Mouse (Mus musculus) CD8-positive naive resting alpha-beta T cell, adult 57 days (primary cell): Measurements from ENCODE around the gene D630036H23Rik. TPM values are rescaled to one million over a fixed set of nuclear protein-coding genes. Genes with fewer than 3 reads are reported as not detected.

Experiments used
- total RNA-seq: library from RNA; stranded (reverse); gene quantifications from one replicate; pipeline ENCODE4 v1.2.4, GENCODE M21; 2023

Gene D630036H23Rik
- not detected for total RNA-seq

DNA sequence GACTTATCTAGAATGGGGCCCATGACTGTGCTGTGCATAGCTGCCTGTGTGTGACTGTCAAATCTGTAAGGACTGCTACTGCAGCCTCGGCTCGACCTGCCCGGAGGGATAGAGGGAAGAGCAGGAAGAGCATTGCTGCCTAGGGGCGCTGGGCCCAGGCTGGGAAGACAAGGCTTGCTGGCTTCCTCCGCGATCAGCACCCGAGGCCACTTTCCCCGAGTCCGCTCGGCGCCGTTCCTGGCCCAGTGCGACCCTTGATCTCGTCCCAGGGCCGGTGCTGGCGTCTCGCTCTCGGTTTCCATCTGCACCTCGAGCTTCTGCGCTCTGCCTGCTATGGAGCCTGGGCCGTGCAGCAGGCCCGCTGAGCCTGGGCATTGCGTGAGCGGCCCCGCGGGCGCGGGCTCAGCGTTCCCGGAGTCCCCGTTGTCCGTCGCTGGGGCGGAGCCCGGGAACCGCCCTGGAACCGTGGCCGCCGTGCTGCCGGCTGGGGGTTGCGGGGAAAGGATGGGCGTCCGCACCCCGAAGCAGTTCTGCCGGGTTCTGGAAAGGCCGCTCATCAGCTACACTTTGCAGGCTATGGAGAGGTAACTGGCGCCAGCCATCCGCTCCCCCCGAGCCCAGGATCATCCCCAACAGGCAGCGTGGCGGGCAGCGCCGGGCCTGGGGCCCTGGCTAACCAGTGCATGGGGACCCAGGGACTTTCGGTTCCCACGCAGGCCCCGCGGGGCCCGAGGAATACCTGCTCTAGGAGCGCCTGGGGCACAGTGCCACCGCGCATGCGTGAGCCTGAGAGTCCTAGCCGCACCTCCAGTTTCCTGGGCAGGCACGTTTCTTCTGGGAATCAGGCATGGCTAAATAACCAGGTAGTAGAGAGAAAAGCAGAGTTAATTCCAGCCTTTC is at the start of gene D630036H23Rik, which contains the start of gene Ispd:
D630036H23Rik (minus strand) TSS at position 741 of the 900 bp plus-strand sequence.
Ispd (plus strand) TSS at position 10 of the 900 bp plus-strand sequence.

Other genes starting within 250 kb of the D630036H23Rik start
- 28.4 TPM for gene Ankmy2, start 225.1 kb downstream of the D630036H23Rik start, total RNA-seq
- gene Bzw2, start 224.1 kb downstream of the D630036H23Rik start, total RNA-seq = 146 TPM
- not detected for gene Lrrc72, start 128.8 kb downstream of the D630036H23Rik start, total RNA-seq
- not detected for gene Sostdc1, start 68.0 kb downstream of the D630036H23Rik start, total RNA-seq
- gene Ispd, start 731 bp downstream of the D630036H23Rik start, total RNA-seq = 0.37 TPM